Mouse (Mus musculus) liver, embryonic 15.5 days (tissue): ENCODE data around the gene Camk2b. TPM values are rescaled to one million over a fixed set of nuclear protein-coding genes. Genes with fewer than 3 reads are reported as not detected.

Experiments
- ATAC-seq: fragments of 200-750 bp; cut with Nextera tagmentation; 2 replicates; pipeline ENCODE4 v1.8.0; 2017; ENCODE audit warnings: moderate number of reproducible peaks, mild to moderate bottlenecking, moderate library complexity; ENCODE audit not compliant: insufficient read depth
- H3K27ac ChIP-seq: fragments of 300-500 bp; sonication (generic); replicated peaks from 2 replicates; pipeline ENCODE4 v1.5.1; 2015; ENCODE audit warnings: mild to moderate bottlenecking, inconsistent platforms
- H3K27me3 ChIP-seq: fragments of 300-500 bp; sonication (generic); 2 replicates; pipeline ENCODE4 v1.6.1; 2015; ENCODE audit warnings: mild to moderate bottlenecking, inconsistent platforms
- H3K36me3 ChIP-seq: fragments of 300-500 bp; sonication (generic); replicated peaks from 2 replicates; pipeline ENCODE4 v1.6.1; 2015; ENCODE audit warnings: moderate library complexity, mild to moderate bottlenecking, inconsistent platforms
- H3K4me1 ChIP-seq: fragments of 300-500 bp; sonication (generic); replicated peaks from 2 replicates; pipeline ENCODE4 v1.6.1; 2015; ENCODE audit warnings: inconsistent platforms
- H3K4me2 ChIP-seq: fragments of 300-500 bp; sonication (generic); 2 replicates; pipeline ENCODE4 v1.6.1; 2015; ENCODE audit warnings: moderate library complexity, mild to moderate bottlenecking, inconsistent platforms
- H3K4me3 ChIP-seq: fragments of 300-500 bp; sonication (generic); replicated peaks from 2 replicates; pipeline ENCODE4 v1.5.1; 2015; ENCODE audit warnings: mild to moderate bottlenecking, inconsistent platforms
- H3K9ac ChIP-seq: fragments of 300-500 bp; sonication (generic); 2 replicates; pipeline ENCODE4 v1.6.1; 2015; ENCODE audit warnings: moderate library complexity, mild to moderate bottlenecking, inconsistent platforms
- H3K9me3 ChIP-seq: fragments of 300-500 bp; sonication (generic); replicated peaks from 2 replicates; pipeline ENCODE4 v1.6.1; 2016; ENCODE audit warnings: inconsistent platforms
- WGBS: fragments of 180-500 bp; shearing (Covaris S2); methylation state at CpG from one replicate; pipeline ENCODE4 v1.1.7; 2015; ENCODE audit warnings: mixed read lengths; ENCODE audit not compliant: insufficient replicate concordance; 5-methylcytosine and 5-hydroxymethylcytosine counted together
- polyA plus RNA-seq: library from polyadenylated mRNA; unstranded; fragments of >200 nt; fragmentation: Nextera tagmentation; extraction: Ambion mirVana; gene quantifications from 2 replicates; pipeline ENCODE4 v1.2.1, GENCODE M21; 2015

Gene Camk2b
- polyA plus RNA-seq, 1 experiment from 2014 or later, result 1.1 TPM

DNA sequence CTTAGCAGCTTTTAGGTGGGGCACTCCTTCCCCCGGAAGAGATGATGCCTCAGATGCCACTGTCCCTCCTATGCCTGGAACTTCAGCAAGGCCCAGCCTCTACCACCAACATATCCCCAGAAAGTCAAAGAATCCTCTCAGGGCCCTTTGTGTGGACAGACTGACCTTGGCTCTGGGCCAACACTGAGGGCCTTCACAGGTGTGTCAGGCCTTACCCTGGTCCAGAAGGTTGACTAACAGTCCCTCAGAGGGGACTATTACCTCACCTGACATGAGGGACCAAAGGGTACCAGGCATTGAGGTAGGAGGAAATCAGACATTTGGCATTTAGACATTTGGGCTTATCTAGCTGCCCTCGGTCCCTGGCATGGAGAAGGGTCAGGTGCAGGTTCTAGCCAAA, 86.1 kb downstream of the Camk2b start:
- no peaks in the 10 kb centered on the region for H3K27me3 ChIP-seq
- no peaks in the 10 kb centered on the region for H3K36me3 ChIP-seq
- ATAC-seq, result no peak
- H3K9me3 ChIP-seq, result no peaks in the 10 kb centered on the region
- WGBS, result 60% methylated on average over 2 of the region's 2 CpGs
- no peak overlapping the region for H3K4me2 ChIP-seq
- no peak overlapping the region for H3K9ac ChIP-seq
- no peak overlapping the region for H3K27ac ChIP-seq
- H3K4me3 ChIP-seq, result no peak overlapping the region
- H3K4me1 ChIP-seq, result no peaks in the 10 kb centered on the region

DNA sequence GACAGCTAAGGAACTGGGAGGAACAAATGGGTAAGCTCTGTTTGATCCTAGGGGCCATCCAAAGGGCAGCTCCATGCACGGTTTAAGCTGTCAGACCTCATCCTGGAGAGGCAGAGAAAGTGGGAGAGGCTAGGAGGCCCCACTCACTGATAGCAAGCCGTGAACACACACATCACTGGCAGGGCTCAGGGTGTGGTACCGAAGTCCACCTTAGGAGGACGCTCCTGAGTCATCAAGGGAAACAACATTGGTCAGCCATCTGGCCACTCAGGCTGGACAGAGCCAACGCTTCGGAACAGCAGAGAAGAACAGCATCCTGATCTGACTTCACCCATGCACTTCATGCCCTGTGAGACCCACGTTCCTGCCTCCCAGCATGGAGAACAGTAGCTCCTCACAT, 87.1 kb downstream of the Camk2b start:
- Histone ChIP-seq H3K4me1 (no peaks in the 10 kb centered on the region), H3K27ac (no peak overlapping the region), H3K27me3 (no peaks in the 10 kb centered on the region), H3K4me3 (no peak overlapping the region), H3K9ac (no peak overlapping the region), H3K36me3 (no peaks in the 10 kb centered on the region), H3K4me2 (no peak overlapping the region), H3K9me3 (no peaks in the 10 kb centered on the region)
- ATAC-seq, result no peak
- 59% methylated on average over 7 of the region's 7 CpGs for WGBS

DNA sequence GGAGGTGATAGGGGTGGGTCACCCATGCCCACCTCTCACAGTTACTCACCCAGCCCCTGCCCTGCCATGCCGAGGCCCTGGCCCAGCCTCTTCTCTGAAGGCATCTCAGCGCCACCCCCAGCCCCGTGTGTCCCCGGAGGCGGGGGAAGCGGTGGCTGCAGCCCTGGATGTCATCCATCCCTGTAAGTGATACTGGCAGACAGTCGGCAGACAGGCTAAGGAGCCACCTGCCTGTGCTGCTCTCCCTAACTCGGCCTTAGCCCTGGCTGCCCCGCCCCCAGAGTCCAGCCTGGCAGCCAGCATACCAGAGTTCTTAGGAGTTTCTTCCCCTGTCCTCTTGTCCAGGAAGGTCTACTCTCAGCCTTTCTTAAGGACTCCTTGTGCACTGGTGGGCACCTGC, 90.1 kb downstream of the Camk2b start:
- H3K9ac ChIP-seq, result no peak overlapping the region
- H3K36me3 ChIP-seq, result no peaks in the 10 kb centered on the region
- H3K9me3 ChIP-seq, result no peaks in the 10 kb centered on the region
- H3K4me3 ChIP-seq, result no peak overlapping the region
- 38% methylated on average over 9 of the region's 9 CpGs for WGBS
- H3K4me1 ChIP-seq, result no peaks in the 10 kb centered on the region; the same call in 1 of the 2 replicates
- no peak overlapping the region for H3K27ac ChIP-seq
- no peak for ATAC-seq
- no peaks in the 10 kb centered on the region for H3K27me3 ChIP-seq
- no peak overlapping the region for H3K4me2 ChIP-seq

DNA sequence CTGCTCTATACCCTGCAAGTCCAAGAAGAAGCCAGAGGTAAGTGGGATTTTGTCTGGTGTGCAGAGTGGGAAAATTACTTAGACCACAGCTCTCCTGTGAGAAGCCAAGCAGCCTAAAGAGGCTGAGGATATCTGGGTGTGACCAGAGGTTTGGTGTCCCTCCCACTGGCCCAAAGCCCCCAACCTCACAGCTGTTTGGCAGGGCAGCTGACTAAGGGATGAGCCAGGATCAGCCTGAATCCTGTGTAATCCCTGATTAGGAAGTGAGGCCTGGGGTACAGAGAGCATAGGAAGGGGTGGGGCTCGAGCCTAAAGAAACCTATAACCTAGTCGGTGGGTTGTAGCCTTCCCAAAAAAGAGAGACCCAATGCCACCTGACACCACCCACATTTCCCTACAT, 91.1 kb downstream of the Camk2b start:
- Histone ChIP-seq H3K27ac (no peak overlapping the region), H3K4me3 (no peak overlapping the region), H3K27me3 (no peaks in the 10 kb centered on the region), H3K9me3 (no peaks in the 10 kb centered on the region), H3K9ac (no peak overlapping the region), H3K36me3 (no peaks in the 10 kb centered on the region), H3K4me2 (no peak overlapping the region), H3K4me1 (no peaks in the 10 kb centered on the region; the same call in 1 of the 2 replicates)
- 50% methylated on average over 2 of the region's 2 CpGs for WGBS
- ATAC-seq, result no peak

DNA sequence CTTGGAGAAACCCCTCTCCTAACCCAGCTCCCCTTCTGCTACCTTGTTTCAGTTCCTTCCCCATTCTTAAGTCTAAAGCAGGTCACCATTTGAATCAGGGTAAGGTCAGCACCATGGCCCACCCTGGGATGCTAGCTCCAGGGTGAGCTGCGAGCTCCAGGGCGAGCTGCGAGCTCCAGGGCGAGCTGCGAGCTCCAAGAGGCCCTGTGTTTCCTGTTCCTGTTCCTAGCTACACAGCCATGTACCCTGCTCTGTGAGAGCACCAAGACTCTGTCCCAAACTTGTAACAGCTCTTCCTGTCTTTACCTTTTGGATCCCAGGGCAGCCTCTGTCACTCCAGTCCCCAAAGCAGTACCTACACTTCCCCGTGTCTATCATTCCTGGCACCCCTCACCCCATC, 92.1 kb downstream of the Camk2b start:
- 32% methylated on average over 6 of the region's 6 CpGs for WGBS
- H3K27me3 ChIP-seq, result no peaks in the 10 kb centered on the region
- H3K27ac ChIP-seq, result no peak overlapping the region
- H3K4me1 ChIP-seq, result no peaks in the 10 kb centered on the region; the same call in 1 of the 2 replicates
- no peak overlapping the region for H3K9ac ChIP-seq
- H3K9me3 ChIP-seq, result no peaks in the 10 kb centered on the region
- no peak for ATAC-seq
- no peak overlapping the region for H3K4me2 ChIP-seq
- no peak overlapping the region for H3K4me3 ChIP-seq
- H3K36me3 ChIP-seq, result peaks cover 8% of the 10 kb centered on the region; the same call in 1 of the 2 replicates

DNA sequence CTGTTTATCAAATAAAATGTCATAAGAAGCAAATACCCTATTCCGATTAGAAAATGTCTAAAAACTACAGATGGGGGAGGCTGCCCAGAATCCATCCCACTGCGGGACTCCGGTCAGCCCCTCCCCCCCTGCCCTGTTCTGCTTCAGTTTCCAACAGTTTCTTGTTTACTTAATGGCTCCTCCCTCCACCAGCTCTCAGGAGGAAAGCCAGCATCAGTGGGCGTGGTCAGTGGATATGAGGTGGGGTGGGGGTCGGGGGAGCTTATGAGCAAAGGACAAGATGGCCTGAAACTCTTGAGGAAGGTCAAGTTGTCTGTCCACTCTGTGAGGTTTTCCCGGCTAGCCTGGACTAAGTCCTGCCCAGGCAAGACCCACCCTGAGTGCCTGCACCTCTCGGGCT, 93.0 kb downstream of the Camk2b start:
- no peak overlapping the region for H3K9ac ChIP-seq
- H3K27me3 ChIP-seq, result no peaks in the 10 kb centered on the region
- H3K27ac ChIP-seq, result no peak overlapping the region
- 42% methylated on average over 7 of the region's 7 CpGs for WGBS
- H3K4me2 ChIP-seq, result no peak overlapping the region
- ATAC-seq, result no peak
- H3K9me3 ChIP-seq, result no peaks in the 10 kb centered on the region
- H3K4me1 ChIP-seq, result no peaks in the 10 kb centered on the region; the same call in 1 of the 2 replicates
- H3K4me3 ChIP-seq, result no peak overlapping the region
- H3K36me3 ChIP-seq, result peaks cover 12% of the 10 kb centered on the region; the same call in 1 of the 2 replicates

DNA sequence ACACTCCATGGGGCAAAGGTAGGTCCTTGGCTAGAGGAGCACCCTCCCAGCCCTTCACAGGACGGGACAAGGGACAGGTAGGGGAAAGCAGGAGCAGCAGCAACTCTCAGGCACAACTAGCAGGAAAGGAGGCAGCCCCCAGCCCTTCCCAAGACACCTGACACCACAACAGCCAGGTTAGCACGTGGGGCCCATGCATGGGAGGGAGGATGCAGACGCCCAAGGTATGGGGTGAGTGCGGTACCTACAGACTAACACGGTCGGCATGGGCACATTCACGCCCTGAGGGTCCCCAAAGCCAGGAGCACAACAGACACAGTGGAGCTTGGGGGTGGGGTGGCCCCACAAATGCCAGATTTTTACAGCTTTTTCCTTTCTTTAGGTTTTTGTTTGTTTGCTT, 95.0 kb downstream of the Camk2b start:
- Histone ChIP-seq H3K4me1 (no peaks in the 10 kb centered on the region; the same call in 1 of the 2 replicates), H3K27ac (no peak overlapping the region), H3K9me3 (no peaks in the 10 kb centered on the region), H3K4me3 (no peak overlapping the region), H3K27me3 (no peaks in the 10 kb centered on the region), H3K9ac (no peak overlapping the region), H3K4me2 (no peak overlapping the region), H3K36me3 (peaks cover 26% of the 10 kb centered on the region)
- ATAC-seq, result no peak
- 69% methylated on average over 7 of the region's 7 CpGs for WGBS

DNA sequence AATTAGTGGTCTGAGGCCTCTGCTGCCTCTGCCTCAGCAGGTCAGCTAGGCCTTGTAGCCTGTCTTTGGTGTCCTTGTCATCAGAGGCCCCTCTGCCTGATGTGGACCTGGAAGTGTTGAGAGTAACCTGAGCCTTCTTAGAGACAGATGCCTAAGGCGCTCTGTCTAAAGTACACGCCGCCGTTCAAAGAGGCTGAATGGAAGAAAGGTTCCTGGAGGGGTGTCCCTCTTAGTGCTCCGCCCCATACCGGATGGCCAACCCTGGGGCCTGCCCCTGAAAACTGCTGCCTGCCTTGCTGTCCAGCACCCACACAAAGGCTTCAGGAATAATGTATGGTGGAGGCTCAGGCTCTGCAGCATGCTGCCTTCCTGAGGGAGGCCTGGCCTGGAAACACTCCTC, 97.9 kb downstream of the Camk2b start:
- H3K4me2 ChIP-seq, result no peak overlapping the region
- no peaks in the 10 kb centered on the region for H3K27me3 ChIP-seq
- no peak overlapping the region for H3K27ac ChIP-seq
- no peaks in the 10 kb centered on the region for H3K9me3 ChIP-seq
- 70% methylated on average over 6 of the region's 6 CpGs for WGBS
- H3K9ac ChIP-seq, result no peak overlapping the region
- no peak for ATAC-seq
- H3K4me1 ChIP-seq, result no peaks in the 10 kb centered on the region; the same call in 1 of the 2 replicates
- peaks cover 54% of the 10 kb centered on the region for H3K36me3 ChIP-seq
- H3K4me3 ChIP-seq, result no peak overlapping the region

DNA sequence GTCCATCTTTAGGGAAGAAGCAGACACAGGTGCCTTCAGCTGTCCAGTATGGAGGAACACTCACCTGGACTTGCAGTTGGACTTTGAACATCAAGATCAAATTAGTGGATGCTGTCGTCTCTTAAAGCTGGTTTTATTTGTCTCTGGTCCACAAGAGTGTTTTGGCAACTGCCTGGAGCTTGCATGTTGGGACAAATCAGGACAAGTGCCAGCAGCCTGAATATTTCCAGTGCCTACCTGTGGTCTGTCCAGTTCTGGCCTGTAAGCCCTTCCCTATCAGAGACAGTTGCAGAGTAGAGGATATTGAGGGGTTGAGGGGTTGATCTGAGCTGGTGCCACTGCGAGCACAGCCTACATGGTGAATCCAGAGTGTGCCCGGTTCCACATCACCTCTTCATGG, 99.4 kb downstream of the Camk2b start:
- Histone ChIP-seq H3K4me1 (no peaks in the 10 kb centered on the region), H3K4me2 (no peak overlapping the region), H3K9ac (no peak overlapping the region), H3K36me3 (peaks cover 68% of the 10 kb centered on the region), H3K27ac (no peak overlapping the region), H3K4me3 (no peak overlapping the region), H3K27me3 (no peaks in the 10 kb centered on the region), H3K9me3 (no peaks in the 10 kb centered on the region)
- WGBS, result 73% methylated on average over 3 of the region's 3 CpGs
- no peak for ATAC-seq

DNA sequence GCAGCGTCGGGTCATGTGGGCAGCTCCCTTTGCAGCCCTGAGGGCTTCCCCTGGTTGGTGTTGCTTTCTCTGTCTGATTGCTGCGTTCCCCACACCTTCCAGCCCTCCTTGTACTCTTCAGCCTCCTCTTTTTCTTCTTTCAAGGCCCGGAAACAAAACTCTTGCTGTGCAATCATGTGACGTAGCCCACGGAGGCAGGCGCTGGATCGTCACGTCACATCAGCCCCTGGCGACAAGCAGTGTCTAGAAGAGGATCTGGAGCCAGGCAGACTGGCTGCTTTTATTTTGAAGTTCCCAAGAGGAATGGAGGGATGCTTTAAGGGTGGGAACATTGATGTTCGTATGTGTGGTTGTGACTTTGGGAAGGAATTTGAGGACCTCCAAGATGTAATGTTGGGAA, 100.3 kb downstream of the Camk2b start:
- H3K4me3 ChIP-seq, result no peak overlapping the region
- H3K27ac ChIP-seq, result no peak overlapping the region
- H3K36me3 ChIP-seq, result peaks cover 77% of the 10 kb centered on the region
- 84% methylated on average over 11 of the region's 11 CpGs for WGBS
- H3K4me1 ChIP-seq, result no peaks in the 10 kb centered on the region
- ATAC-seq, result no peak
- no peaks in the 10 kb centered on the region for H3K27me3 ChIP-seq
- no peaks in the 10 kb centered on the region for H3K9me3 ChIP-seq
- no peak overlapping the region for H3K4me2 ChIP-seq
- no peak overlapping the region for H3K9ac ChIP-seq

DNA sequence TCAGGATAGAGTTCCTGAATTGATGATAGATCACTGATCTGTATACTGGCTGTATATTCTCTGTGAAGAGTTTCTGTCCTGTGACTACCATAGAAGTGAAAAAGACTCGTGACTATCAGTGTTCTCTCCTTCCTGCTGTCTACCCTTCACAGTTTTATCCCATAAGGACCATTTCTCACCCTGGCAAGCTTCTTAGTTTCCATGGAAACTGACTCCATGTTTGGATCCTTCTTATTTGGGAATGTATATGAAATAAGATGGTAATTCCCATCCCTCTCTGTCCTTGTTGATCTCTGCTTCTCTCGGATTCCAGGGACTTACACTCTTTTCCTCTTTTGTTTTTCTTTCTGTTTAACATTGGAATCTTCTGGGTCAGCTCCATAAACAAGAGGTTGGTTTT, 106.1 kb downstream of the Camk2b start:
- H3K4me2 ChIP-seq, result no peak overlapping the region
- H3K9ac ChIP-seq, result no peak overlapping the region
- H3K27ac ChIP-seq, result no peak overlapping the region
- H3K9me3 ChIP-seq, result no peaks in the 10 kb centered on the region
- WGBS, result 53% methylated on average over 2 of the region's 2 CpGs
- ATAC-seq, result no peak
- H3K27me3 ChIP-seq, result no peaks in the 10 kb centered on the region
- peaks cover 21% of the 10 kb centered on the region for H3K4me1 ChIP-seq
- peaks cover 56% of the 10 kb centered on the region for H3K36me3 ChIP-seq
- H3K4me3 ChIP-seq, result no peak overlapping the region

DNA sequence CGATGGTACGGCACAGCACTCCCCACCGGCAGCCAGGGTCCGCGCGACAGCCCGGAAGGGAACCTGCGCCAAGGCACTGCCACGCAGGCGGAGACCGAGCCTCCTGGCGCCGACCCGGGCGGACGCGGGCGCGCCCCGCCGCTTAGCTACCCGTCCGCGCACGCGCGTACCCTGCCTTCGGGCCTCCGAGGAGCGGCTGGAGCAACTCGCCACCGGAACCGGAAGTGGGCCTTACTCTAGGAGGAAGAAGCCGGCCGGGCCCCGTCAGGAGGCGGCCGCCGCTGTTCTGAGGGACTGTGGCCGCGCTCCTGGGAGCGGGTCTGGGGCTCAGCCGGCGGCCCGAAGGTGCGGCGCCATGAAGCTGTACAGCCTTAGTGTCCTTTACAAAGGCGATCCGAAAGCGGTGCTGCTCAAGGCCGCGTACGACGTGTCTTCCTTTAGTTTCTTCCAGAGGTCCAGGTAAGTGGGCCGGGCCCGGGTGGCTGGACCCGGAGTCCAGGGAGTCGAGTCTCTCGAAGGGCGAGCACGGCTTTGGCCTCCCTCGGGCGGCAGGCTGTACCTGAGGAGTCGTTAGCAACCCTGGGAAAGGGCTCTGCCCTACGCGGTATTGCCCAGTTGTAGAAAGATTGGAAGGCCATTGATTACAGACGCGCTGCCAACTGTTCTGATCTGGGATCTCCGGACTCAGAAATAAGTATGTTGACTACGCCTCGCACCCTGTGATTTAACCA, 110.5 kb downstream of the Camk2b start, which contains the start of gene Ykt6:
Gene Ykt6 (plus strand): TSS at position 148 of the 731 bp plus-strand sequence.
- ATAC-seq, result peak; percentile 96
- WGBS, result under 1% methylated on average over 71 of the region's 71 CpGs

More for the DNA sequence above, 110.5 kb downstream of the Camk2b start, which contains the start of gene Ykt6:
- H3K4me2 ChIP-seq, result peak within 1 kb of the TSS; percentile 93
- H3K4me1 ChIP-seq, result peaks cover 28% of the 10 kb centered on the region
- peak within 1 kb of the TSS; percentile 90 for H3K9ac ChIP-seq
- peaks cover 13% of the 10 kb centered on the region; the same call in 1 of the 2 replicates for H3K36me3 ChIP-seq
- no peaks in the 10 kb centered on the region for H3K9me3 ChIP-seq
- H3K27me3 ChIP-seq, result no peaks in the 10 kb centered on the region
- peak within 1 kb of the TSS; percentile 79 for H3K27ac ChIP-seq
- H3K4me3 ChIP-seq, result peak within 1 kb of the TSS; percentile 95
